Mouse (Mus musculus) forebrain, embryonic 12.5 days (tissue): ENCODE results near the gene Selenot. TPM values are rescaled to one million over a fixed set of nuclear protein-coding genes. Genes with fewer than 3 reads are reported as not detected.

Source experiments
- polyA plus RNA-seq: library from polyadenylated mRNA; unstranded; fragments of >200 nt; fragmentation: Nextera tagmentation; extraction: Ambion mirVana; gene quantifications from 2 replicates; pipeline ENCODE4 v1.2.1, GENCODE M21; 2016

The Selenot gene
- polyA plus RNA-seq, 1 experiment from 2014 or later = 23.6 TPM

Other genes starting within 250 kb of the Selenot start
- gene Tsc22d2, start 161.9 kb upstream of the Selenot start, polyA plus RNA-seq = 12.0 and 14.8 TPM in 2 replicates
- gene Eif2a, start 50.8 kb upstream of the Selenot start, polyA plus RNA-seq = 49.7 and 50.6 TPM in 2 replicates
- gene Serp1, start 50.7 kb upstream of the Selenot start, polyA plus RNA-seq = 117 and 121 TPM in 2 replicates
- 0.11 TPM in 1 of 2 replicates, not detected in the other for gene Erich6, start 60.6 kb downstream of the Selenot start, polyA plus RNA-seq
- gene Siah2, start 115.8 kb downstream of the Selenot start, polyA plus RNA-seq = 5.6 and 5.8 TPM in 2 replicates
- not detected in 2 replicates for gene Mindy4b-ps, start 245.7 kb downstream of the Selenot start, polyA plus RNA-seq